Mouse (Mus musculus): ENCODE measurements around the gene Ccdc69. TPM values are rescaled to one million over a fixed set of nuclear protein-coding genes. Genes with fewer than 3 reads are reported as not detected.

The Ccdc69 gene
- polyA plus RNA-seq, 1 experiment: not detected

GRCm38 (mm10) chr11:55071344-55071743, 6.6 kb downstream of the Ccdc69 start:
- 0 out of 2 replicates have a peak, but pooled peaks cover 6% of the 10 kb centered on the region for H3K4me1 ChIP-seq (ENCODE audit: control insufficient read depth, insufficient read depth, low read length)
- H3K27ac ChIP-seq (ENCODE audit: insufficient read depth, low read depth, low read length): no peak overlapping the region
- H3K4me3 ChIP-seq (ENCODE audit: insufficient read depth, low read depth, low read length): no peak overlapping the region
- WGBS: 98% methylated on average over 5 of the region's 5 CpGs
- no peak for TF ChIP-seq POLR2A (IDR thresholded peaks at IDR 0.05; ENCODE audit: insufficient read depth, low read depth, low read length)
- TF ChIP-seq CTCF (IDR thresholded peaks at IDR 0.05; ENCODE audit: insufficient read depth, low read depth, low read length): no peak

GRCm38 (mm10) chr11:55069023-55069422, 8.9 kb downstream of the Ccdc69 start:
- Histone ChIP-seq H3K4me3 (ENCODE audit: insufficient read depth, low read depth, low read length) (no peak overlapping the region), H3K4me1 (ENCODE audit: control insufficient read depth, insufficient read depth, low read length) (0 out of 2 replicates have a peak, but pooled peaks cover 4% of the 10 kb centered on the region), H3K27ac (ENCODE audit: insufficient read depth, low read depth, low read length) (no peak overlapping the region)
- 53% methylated on average over 2 of the region's 2 CpGs for WGBS
- no peak for TF ChIP-seq CTCF (IDR thresholded peaks at IDR 0.05; ENCODE audit: insufficient read depth, low read depth, low read length)
- TF ChIP-seq POLR2A (IDR thresholded peaks at IDR 0.05; ENCODE audit: insufficient read depth, low read depth, low read length): no peak

- no peak for TF ChIP-seq POLR2A (IDR thresholded peaks at IDR 0.05; ENCODE audit: insufficient read depth, low read depth, low read length)
- TF ChIP-seq CTCF (IDR thresholded peaks at IDR 0.05; ENCODE audit: insufficient read depth, low read depth, low read length): no peak
- H3K4me3 ChIP-seq (ENCODE audit: insufficient read depth, low read depth, low read length): no peak overlapping the region
- 0 out of 2 replicates have a peak, but pooled peaks cover 4% of the 10 kb centered on the region for H3K4me1 ChIP-seq (ENCODE audit: control insufficient read depth, insufficient read depth, low read length)
- 70% methylated on average over 4 of the region's 4 CpGs for WGBS
- H3K27ac ChIP-seq (ENCODE audit: insufficient read depth, low read depth, low read length): no peak overlapping the region
These were observed 11.0 kb downstream of the Ccdc69 start for GRCm38 (mm10) chr11:55066921-55067320.

GRCm38 (mm10) chr11:55062856-55063255, 15.1 kb downstream of the Ccdc69 start:
- H3K4me1 ChIP-seq (ENCODE audit: control insufficient read depth, insufficient read depth, low read length): no peaks in the 10 kb centered on the region
- TF ChIP-seq CTCF (IDR thresholded peaks at IDR 0.05; ENCODE audit: insufficient read depth, low read depth, low read length): no peak
- TF ChIP-seq POLR2A (IDR thresholded peaks at IDR 0.05; ENCODE audit: insufficient read depth, low read depth, low read length): no peak
- 85% methylated on average over 5 of the region's 5 CpGs for WGBS

GRCm38 (mm10) chr11:55060802-55061201, 17.1 kb downstream of the Ccdc69 start:
- 91% methylated on average over 5 of the region's 5 CpGs for WGBS
- Histone ChIP-seq H3K27ac (ENCODE audit: insufficient read depth, low read depth, low read length) (no peak overlapping the region), H3K4me3 (ENCODE audit: insufficient read depth, low read depth, low read length) (no peak overlapping the region), H3K4me1 (ENCODE audit: control insufficient read depth, insufficient read depth, low read length) (no peaks in the 10 kb centered on the region)
- TF ChIP-seq POLR2A (IDR thresholded peaks at IDR 0.05; ENCODE audit: insufficient read depth, low read depth, low read length) (no peak), CTCF (IDR thresholded peaks at IDR 0.05; ENCODE audit: insufficient read depth, low read depth, low read length) (no peak)

More at GRCm38 (mm10) chr11:55062856-55063255, 15.1 kb downstream of the Ccdc69 start:
- Histone ChIP-seq H3K4me3 (ENCODE audit: insufficient read depth, low read depth, low read length) (no peak overlapping the region), H3K27ac (ENCODE audit: insufficient read depth, low read depth, low read length) (no peak overlapping the region)

- no peaks in the 10 kb centered on the region for H3K4me1 ChIP-seq (ENCODE audit: control insufficient read depth, insufficient read depth, low read length)
These were observed 20.4 kb downstream of the Ccdc69 start for GRCm38 (mm10) chr11:55057511-55057910.

GRCm38 (mm10) chr11:55050837-55051510, 27.0 kb downstream of the Ccdc69 start:
- 91% methylated on average over 7 of the region's 7 CpGs for WGBS
- no peak overlapping the region for H3K4me3 ChIP-seq (ENCODE audit: insufficient read depth, low read depth, low read length)
- TF ChIP-seq POLR2A (IDR thresholded peaks at IDR 0.05; ENCODE audit: insufficient read depth, low read depth, low read length) (no peak), CTCF (IDR thresholded peaks at IDR 0.05; ENCODE audit: insufficient read depth, low read depth, low read length) (no peak)
- no peak overlapping the region for H3K27ac ChIP-seq (ENCODE audit: insufficient read depth, low read depth, low read length)
- no peaks in the 10 kb centered on the region for H3K4me1 ChIP-seq (ENCODE audit: control insufficient read depth, insufficient read depth, low read length)

More at GRCm38 (mm10) chr11:55057511-55057910, 20.4 kb downstream of the Ccdc69 start:
- H3K27ac ChIP-seq (ENCODE audit: insufficient read depth, low read depth, low read length): no peak overlapping the region
- 85% methylated on average over 3 of the region's 3 CpGs for WGBS
- TF ChIP-seq POLR2A (IDR thresholded peaks at IDR 0.05; ENCODE audit: insufficient read depth, low read depth, low read length): no peak
- TF ChIP-seq CTCF (IDR thresholded peaks at IDR 0.05; ENCODE audit: insufficient read depth, low read depth, low read length): no peak
- H3K4me3 ChIP-seq (ENCODE audit: insufficient read depth, low read depth, low read length): no peak overlapping the region

- TF ChIP-seq CTCF (IDR thresholded peaks at IDR 0.05; ENCODE audit: insufficient read depth, low read depth, low read length) (0 out of 2 replicates have a peak, but pooled peaks have one; percentile 31), POLR2A (IDR thresholded peaks at IDR 0.05; ENCODE audit: insufficient read depth, low read depth, low read length) (no peak)
- H3K27ac ChIP-seq (ENCODE audit: insufficient read depth, low read depth, low read length): no peak overlapping the region
- no peak overlapping the region for H3K4me3 ChIP-seq (ENCODE audit: insufficient read depth, low read depth, low read length)
- 66% methylated on average over 5 of the region's 5 CpGs for WGBS
- H3K4me1 ChIP-seq (ENCODE audit: control insufficient read depth, insufficient read depth, low read length): no peaks in the 10 kb centered on the region
These were observed 31.3 kb downstream of the Ccdc69 start for GRCm38 (mm10) chr11:55046600-55046999.

- H3K4me3 ChIP-seq (ENCODE audit: insufficient read depth, low read depth, low read length): no peak overlapping the region
- no peak overlapping the region for H3K27ac ChIP-seq (ENCODE audit: insufficient read depth, low read depth, low read length)
- no peak for TF ChIP-seq POLR2A (IDR thresholded peaks at IDR 0.05; ENCODE audit: insufficient read depth, low read depth, low read length)
- TF ChIP-seq CTCF (IDR thresholded peaks at IDR 0.05; ENCODE audit: insufficient read depth, low read depth, low read length): no peak
- peaks cover 2% of the 10 kb centered on the region; the same call in 1 of the 2 replicates for H3K4me1 ChIP-seq (ENCODE audit: control insufficient read depth, insufficient read depth, low read length)
- 84% methylated on average over 4 of the region's 4 CpGs for WGBS
These were observed 36.6 kb downstream of the Ccdc69 start for GRCm38 (mm10) chr11:55041348-55041747.
